In genomic region chr16:62974926-62975325, GRCm38 (mm10) we compare ENCODE assay signal across 9 mouse cellular contexts.
A peak's percentile ranks its signal among the peaks of the same experiment; 100 is the strongest.
DNase-seq lines count a peak whose midpoint lies in the region; ATAC-seq lines count a peak whose summit lies in the region.
"Had no signal": no experiment of that assay in that cellular context is flagged by ENCODE, and none has a peak within 500 bp of the region (broad histone marks: within the 10 kb centered on the region; RNA-seq: fewer than 3 reads in every experiment).

No protein-coding gene starts in this region.

- H3K36me3 ChIP-seq in intestine, embryonic 15.5 days = no peaks in the 10 kb centered on the region
- H3K36me3 ChIP-seq: heart, embryonic 15.5 days; limb, embryonic 13.5 days had no signal

- DNase-seq in kidney, postnatal 4 days = peak; percentile 46
- DNase-seq in kidney, adult 18-20 months = no peak
- DNase-seq in ES-CJ7 (ENCODE audit: low read depth, low spot score) = peak; percentile 14
- DNase-seq in adrenal gland, postnatal 10 days = peak; percentile 28
- peak; percentile 22 for DNase-seq in embryo, embryonic 9.5 days (ENCODE audit: extremely low spot score)
- no peak for DNase-seq in urinary bladder, postnatal 4 days (ENCODE audit: low spot score in 2 of 2)

- no peak overlapping the region for H3K9ac ChIP-seq in intestine, embryonic 15.5 days
- H3K9ac ChIP-seq: heart, embryonic 15.5 days; limb, embryonic 13.5 days had no signal

- no peak overlapping the region for H3K4me3 ChIP-seq in intestine, embryonic 15.5 days (replicated peaks)
- H3K4me3 ChIP-seq: heart, embryonic 15.5 days; limb, embryonic 13.5 days had no signal

- H3K27ac ChIP-seq in intestine, embryonic 15.5 days = no peak overlapping the region
- H3K27ac ChIP-seq: heart, embryonic 15.5 days; limb, embryonic 13.5 days had no signal

- no peak for ATAC-seq in intestine, embryonic 15.5 days

- no peak overlapping the region for H3K4me2 ChIP-seq in intestine, embryonic 15.5 days (replicated peaks)
- H3K4me2 ChIP-seq: heart, embryonic 15.5 days; limb, embryonic 13.5 days had no signal

- H3K27me3 ChIP-seq in intestine, embryonic 15.5 days (replicated peaks) = no peaks in the 10 kb centered on the region
- H3K27me3 ChIP-seq: heart, embryonic 15.5 days; limb, embryonic 13.5 days had no signal

- no peaks in the 10 kb centered on the region for H3K4me1 ChIP-seq in intestine, embryonic 15.5 days (replicated peaks)
- H3K4me1 ChIP-seq: heart, embryonic 15.5 days; limb, embryonic 13.5 days had no signal

- WGBS in intestine, embryonic 15.5 days = 81% methylated on average over 1 of the region's 1 CpGs

- H3K9me3 ChIP-seq in intestine, embryonic 15.5 days = no peaks in the 10 kb centered on the region
- H3K9me3 ChIP-seq: heart, embryonic 15.5 days; limb, embryonic 13.5 days had no signal

Comparison
In these comparisons a context has a peak if more than half of its experiments do, and no peak if none do; other contexts are left out.
1. DNase-seq: peak in kidney, postnatal 4 days (2 of 2), ES-CJ7 (single experiment), adrenal gland, postnatal 10 days (single experiment) and embryo, embryonic 9.5 days (single experiment); none in kidney, adult 18-20 months (single experiment) and urinary bladder, postnatal 4 days (0 of 2).